Mouse (Mus musculus): Measurements from ENCODE around the gene Aldoart1. TPM values are rescaled to one million over a fixed set of nuclear protein-coding genes. Genes with fewer than 3 reads are reported as not detected.

Aldoart1 gene
- total and polyA plus RNA-seq, 3 experiments: 0.25 to 1.9 (median 0.51) TPM

- no peak for TF ChIP-seq GABPA (IDR thresholded peaks at IDR 0.05; ENCODE audit: insufficient replicate concordance, low read depth, low read length)
- TF ChIP-seq USF1 (IDR thresholded peaks at IDR 0.05; ENCODE audit: low read depth, low read length): no peak
- TF ChIP-seq MAFK (IDR thresholded peaks at IDR 0.05; ENCODE audit: insufficient replicate concordance, low read length): no peak
- TF ChIP-seq NRF1 (IDR thresholded peaks at IDR 0.05; ENCODE audit: low read depth, low read length): no peak
- TF ChIP-seq ZNF384 (IDR thresholded peaks at IDR 0.05; ENCODE audit: low read depth, low read length): no peak
- no peak for TF ChIP-seq KAT2A (IDR thresholded peaks at IDR 0.05; ENCODE audit: insufficient replicate concordance, low read length)
- no peak for TF ChIP-seq MXI1 (IDR thresholded peaks at IDR 0.05; ENCODE audit: low read depth, low read length)
- no peak for TF ChIP-seq ZMIZ1 (IDR thresholded peaks at IDR 0.05; ENCODE audit: low read depth, low read length)
- TF ChIP-seq RAD21 (IDR thresholded peaks at IDR 0.05; ENCODE audit: low read depth, low read length): no peak
- dilution Hi-C loops (cut with MboI; ENCODE audit: extremely low pct_ligation_motif_present, extremely low pct_unique_long_range_greater_than_20kb, low sequenced_read_pairs): no loop called here
- Histone ChIP-seq H3K9ac (ENCODE audit: insufficient read depth, low read depth) (no peak overlapping the region), H3K79me2 (replicated peaks; ENCODE audit: control insufficient read depth, extremely low read depth, insufficient read depth, poor library complexity, severe bottlenecking) (no peaks in the 10 kb centered on the region), H3K27me3 (replicated peaks) (no peaks in the 10 kb centered on the region), H3K27ac (ENCODE audit: insufficient read depth, low read depth) (no peak overlapping the region), H3K4me3 (replicated peaks in 1 of 3; ENCODE audit: low read depth in 2 of 3, low read length in 2 of 3, poor library complexity in 1 of 3) (no peak overlapping the region), H3K4me2 (ENCODE audit: insufficient read depth, low read depth, poor library complexity, severe bottlenecking) (no peak overlapping the region), H3K36me3 (replicated peaks in 1 of 2; ENCODE audit: control insufficient read depth in 1 of 2, insufficient read depth in 1 of 2, low read length in 1 of 2) (no peaks in the 10 kb centered on the region), H3K9me3 (replicated peaks; ENCODE audit: low read length) (peaks cover 14% of the 10 kb centered on the region), H3K4me1 (ENCODE audit: control insufficient read depth in 1 of 2, insufficient read depth in 2 of 2) (no peaks in the 10 kb centered on the region)
- DNase-seq (ENCODE audit: extremely low read depth): no peak
- in situ Hi-C loops (cut with MboI; ENCODE audit: low pct_ligation_motif_present, low pct_unique_long_range_greater_than_20kb, low sequenced_read_pairs): no loop called here
Measured at GRCm38 (mm10) chr4:72865371-72866075, 13.1 kb upstream of the Aldoart1 start.

GRCm38 (mm10) chr4:72844276-72844675 is 8.2 kb downstream of the Aldoart1 start:
- dilution Hi-C loops (cut with MboI; ENCODE audit: extremely low pct_ligation_motif_present, extremely low pct_unique_long_range_greater_than_20kb, low sequenced_read_pairs) (no loop called here), in situ Hi-C loops (cut with MboI; ENCODE audit: low pct_ligation_motif_present, low pct_unique_long_range_greater_than_20kb, low sequenced_read_pairs) (no loop called here)
- TF ChIP-seq ZC3H11A (IDR thresholded peaks at IDR 0.05; ENCODE audit: low read depth, low read length) (no peak), MAX (IDR thresholded peaks at IDR 0.05; ENCODE audit: low read length) (no peak), ZKSCAN1 (IDR thresholded peaks at IDR 0.05; ENCODE audit: borderline replicate concordance, low read depth, low read length) (no peak), CTCF (conservative IDR thresholded peaks at IDR 0.05 in 1 of 2, IDR thresholded peaks at IDR 0.05 in 1 of 2; ENCODE audit: low read depth in 2 of 2, low read length in 2 of 2) (no peak), POLR2AphosphoS2 (IDR thresholded peaks at IDR 0.05; ENCODE audit: low read depth, low read length) (no peak), SIN3A (IDR thresholded peaks at IDR 0.05; ENCODE audit: low read length) (no peak), RCOR1 (conservative IDR thresholded peaks at IDR 0.05; ENCODE audit: low read depth, low read length) (no peak), ZNF384 (IDR thresholded peaks at IDR 0.05; ENCODE audit: low read depth, low read length) (no peak), JUND (conservative IDR thresholded peaks at IDR 0.05; ENCODE audit: low read depth, low read length) (no peak), ETS1 (conservative IDR thresholded peaks at IDR 0.05; ENCODE audit: low read depth, low read length) (no peak), BHLHE40 (IDR thresholded peaks at IDR 0.05; ENCODE audit: low read depth, low read length) (no peak), USF1 (IDR thresholded peaks at IDR 0.05; ENCODE audit: low read depth, low read length) (no peak), NELFE (IDR thresholded peaks at IDR 0.05; ENCODE audit: low read depth, low read length) (no peak), POLR2A (IDR thresholded peaks at IDR 0.05; ENCODE audit: low read depth, low read length) (no peak), MXI1 (IDR thresholded peaks at IDR 0.05; ENCODE audit: low read depth, low read length) (no peak), GABPA (IDR thresholded peaks at IDR 0.05; ENCODE audit: insufficient replicate concordance, low read depth, low read length) (no peak)
- Histone ChIP-seq H3K36me3 (replicated peaks in 1 of 2; ENCODE audit: control insufficient read depth in 1 of 2, insufficient read depth in 1 of 2, low read length in 1 of 2) (no peaks in the 10 kb centered on the region), H3K27ac (ENCODE audit: insufficient read depth, low read depth) (no peak overlapping the region), H3K27me3 (replicated peaks) (no peaks in the 10 kb centered on the region), H3K9ac (ENCODE audit: insufficient read depth, low read depth) (no peak overlapping the region), H3K4me3 (replicated peaks in 1 of 3; ENCODE audit: low read depth in 2 of 3, low read length in 2 of 3, poor library complexity in 1 of 3) (no peak overlapping the region), H3K4me2 (ENCODE audit: insufficient read depth, low read depth, poor library complexity, severe bottlenecking) (no peak overlapping the region), H3K79me2 (replicated peaks; ENCODE audit: control insufficient read depth, extremely low read depth, insufficient read depth, poor library complexity, severe bottlenecking) (no peaks in the 10 kb centered on the region), H3K4me1 (ENCODE audit: control insufficient read depth in 1 of 2, insufficient read depth in 2 of 2) (no peaks in the 10 kb centered on the region), H3K9me3 (replicated peaks; ENCODE audit: low read length) (peaks cover 8% of the 10 kb centered on the region)
- DNase-seq (ENCODE audit: extremely low read depth): no peak

All from CH12.LX (cell line).